Mouse (Mus musculus): ENCODE measurements around the gene Agbl4. TPM values are rescaled to one million over a fixed set of nuclear protein-coding genes. Genes with fewer than 3 reads are reported as not detected.

Agbl4 gene
- total RNA-seq, 2 experiments from 2014 or later: not detected

DNA sequence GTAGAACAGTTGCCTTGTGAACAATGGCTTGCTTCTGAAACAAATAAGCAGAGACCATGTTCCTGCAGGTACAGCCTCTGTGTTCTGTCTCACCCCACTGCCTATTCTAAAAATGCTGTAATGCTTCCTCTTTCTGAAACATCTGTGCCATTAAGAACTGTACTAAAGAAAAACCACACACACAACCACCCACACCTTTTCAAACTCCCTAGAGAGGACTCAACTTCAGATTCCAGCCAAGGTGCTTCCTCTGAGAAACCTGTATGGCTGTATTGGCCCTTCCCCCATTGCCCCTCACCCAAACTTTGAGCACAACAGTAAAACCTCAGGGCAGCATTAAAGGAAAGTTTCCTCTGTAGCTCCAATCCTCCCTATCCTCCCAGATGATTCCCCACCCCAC lies 1002.3 kb downstream of the Agbl4 start:
- DNase-seq: no peak
- H3K27ac ChIP-seq: no peak overlapping the region
- no peak overlapping the region for H3K4me3 ChIP-seq
- no peak for TF ChIP-seq CTCF (IDR thresholded peaks at IDR 0.05)
- intact Hi-C loops (cut with DNase I): no loop called here

DNA sequence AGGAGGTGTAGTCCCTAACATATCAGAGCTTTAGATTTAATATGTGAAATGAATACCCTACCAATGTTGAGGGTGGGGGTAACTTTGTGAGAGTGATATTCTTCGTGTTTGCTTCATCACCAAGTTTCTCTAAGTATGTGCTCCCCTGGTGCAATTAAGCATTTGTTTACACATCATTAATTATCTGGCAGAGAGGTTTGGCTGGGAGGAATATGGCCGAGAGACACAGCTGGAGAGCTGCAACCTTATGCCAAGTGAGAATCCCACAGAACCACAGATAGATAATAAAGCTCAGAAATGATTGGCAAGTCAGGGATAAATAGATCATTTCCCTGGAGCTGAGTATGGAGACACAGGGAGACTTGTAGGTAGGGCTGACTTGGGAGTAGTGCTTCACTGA lies 1003.2 kb downstream of the Agbl4 start:
- TF ChIP-seq CTCF (IDR thresholded peaks at IDR 0.05): no peak
- no peak overlapping the region for H3K27ac ChIP-seq
- DNase-seq: no peak
- intact Hi-C loops (cut with DNase I): no loop called here
- no peak overlapping the region for H3K4me3 ChIP-seq

DNA sequence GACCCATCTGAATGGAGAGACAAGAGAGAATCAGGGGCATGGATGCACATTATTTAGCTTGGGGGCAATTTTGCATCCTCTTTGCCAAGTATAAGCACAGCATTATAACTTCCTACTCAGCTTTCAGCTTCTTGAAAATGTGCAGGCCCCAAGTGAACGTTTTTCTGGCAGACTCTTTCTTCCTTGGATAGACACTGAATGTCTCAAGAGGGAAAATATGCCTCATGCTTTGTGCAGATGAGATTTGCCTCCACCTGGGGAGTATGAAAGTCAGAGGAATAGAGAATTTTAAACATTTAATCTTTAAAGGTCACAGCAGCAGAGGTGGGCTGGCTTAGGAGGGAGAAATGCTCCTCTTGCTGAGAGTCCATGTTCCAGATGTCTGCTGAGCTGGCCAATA lies 1005.8 kb downstream of the Agbl4 start:
- intact Hi-C loops (cut with DNase I): no loop called here
- no peak for TF ChIP-seq CTCF (IDR thresholded peaks at IDR 0.05)
- DNase-seq: no peak
- no peak overlapping the region for H3K27ac ChIP-seq
- H3K4me3 ChIP-seq: no peak overlapping the region

DNA sequence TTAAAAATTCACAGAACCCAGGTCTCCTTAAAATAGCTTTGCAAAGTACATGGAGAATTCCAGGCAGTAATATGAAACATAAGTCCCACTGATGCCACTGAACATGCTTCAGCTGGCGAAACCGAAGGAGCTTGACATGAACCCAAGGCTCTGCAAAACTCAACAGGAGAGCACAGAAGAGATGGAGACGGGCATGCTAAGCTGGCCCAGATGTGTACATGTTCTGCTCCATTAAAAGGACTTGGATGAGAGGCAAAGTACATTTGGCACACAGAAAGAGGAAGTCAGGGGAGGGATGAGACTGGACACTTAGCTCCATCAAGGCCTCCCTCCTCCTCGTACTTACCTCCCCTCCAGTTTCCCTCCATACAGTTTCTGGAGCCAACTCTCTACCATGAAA lies 1013.3 kb downstream of the Agbl4 start:
- H3K4me3 ChIP-seq: no peak overlapping the region
- intact Hi-C loops (cut with DNase I): no loop called here
- H3K27ac ChIP-seq: no peak overlapping the region
- no peak for TF ChIP-seq CTCF (IDR thresholded peaks at IDR 0.05)
- DNase-seq: no peak

DNA sequence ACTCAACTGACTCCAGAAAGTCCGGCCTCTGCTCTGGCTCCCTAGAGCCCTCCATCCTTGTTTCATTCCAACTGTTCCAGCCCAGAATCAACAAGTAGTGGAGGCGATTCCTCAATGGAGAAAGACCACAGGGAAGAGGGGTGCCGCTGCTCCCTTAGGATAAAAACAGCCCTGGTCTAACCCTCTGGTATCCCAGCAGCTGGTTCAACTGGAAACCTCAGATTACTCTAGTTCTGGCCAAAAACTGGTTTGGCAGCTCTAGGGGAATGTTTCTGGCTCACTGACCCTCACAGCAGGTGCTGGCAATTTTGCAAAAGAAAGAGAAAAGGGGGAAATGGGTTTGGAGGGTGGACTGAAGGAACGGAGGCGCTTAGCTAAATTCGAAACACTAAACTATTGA lies 1016.9 kb downstream of the Agbl4 start:
- H3K4me3 ChIP-seq: peak overlapping the region; percentile 87
- intact Hi-C loops (cut with DNase I): no loop called here
- DNase-seq: peak; percentile 22
- H3K27ac ChIP-seq: no peak overlapping the region; the same call in 1 of the 2 replicates
- no peak for TF ChIP-seq CTCF (IDR thresholded peaks at IDR 0.05)

DNA sequence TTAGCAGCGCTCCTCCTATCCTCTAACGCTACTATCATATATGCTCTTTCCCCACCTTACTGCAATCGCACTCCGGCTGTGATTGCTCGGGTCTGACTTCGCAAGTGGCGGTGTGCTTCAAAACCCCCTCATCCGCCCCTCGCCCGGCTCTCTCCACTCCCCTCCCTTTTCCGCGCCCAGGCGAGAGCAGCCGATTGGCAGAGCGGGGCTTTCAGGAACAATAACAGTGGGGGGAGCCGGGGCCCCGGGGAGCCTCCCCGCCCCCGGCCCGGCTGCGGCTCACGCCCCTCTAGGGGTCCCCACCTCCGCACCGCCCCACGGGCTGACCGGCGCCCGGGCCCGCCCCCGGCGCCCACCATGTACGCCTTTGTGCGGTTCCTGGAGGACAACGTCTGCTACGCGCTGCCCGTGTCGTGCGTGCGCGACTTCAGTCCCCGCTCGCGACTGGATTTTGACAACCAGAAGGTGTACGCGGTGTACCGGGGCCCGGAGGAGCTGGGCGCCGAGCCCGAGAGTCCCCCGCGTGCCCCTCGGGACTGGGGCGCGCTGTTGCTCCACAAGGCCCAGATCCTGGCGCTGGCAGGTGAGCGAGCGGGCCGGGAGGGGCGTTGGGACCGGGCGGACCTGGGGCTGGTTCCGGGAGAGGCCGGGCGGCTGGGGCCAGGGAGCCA lies 1017.5 kb downstream of the Agbl4 start, which contains the start of gene Bend5:
Bend5 (plus strand) TSS at position 189 of the 671 bp plus-strand sequence.
- TF ChIP-seq CTCF (IDR thresholded peaks at IDR 0.05): no peak
- Histone ChIP-seq H3K4me3 (peak within 1 kb of the TSS; percentile 87), H3K27ac (peak within 1 kb of the TSS; percentile 63)
- peak; percentile 39 for DNase-seq
- intact Hi-C loops (cut with DNase I): no loop called here

DNA sequence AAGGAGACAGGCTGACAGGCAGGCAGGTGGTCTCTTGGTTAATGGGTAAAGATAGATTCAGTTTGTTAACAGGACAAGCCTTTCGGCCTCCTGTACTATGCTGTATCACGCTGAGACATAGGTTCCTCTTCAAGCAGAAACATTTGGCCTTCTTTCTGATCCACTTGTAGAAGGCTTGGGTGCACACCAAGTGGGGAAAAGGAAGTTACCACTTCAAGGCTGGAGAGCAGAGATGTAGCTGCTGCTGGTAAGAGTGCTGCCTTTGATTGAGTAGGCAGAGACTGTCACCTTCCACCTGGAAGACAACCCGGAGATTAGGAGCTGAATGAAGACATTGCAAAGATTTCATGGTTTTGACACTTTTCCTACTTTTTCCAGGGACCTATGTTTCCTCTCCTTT lies 1018.7 kb downstream of the Agbl4 start:
- Histone ChIP-seq H3K27ac (no peak overlapping the region), H3K4me3 (no peak overlapping the region)
- intact Hi-C loops (cut with DNase I): no loop called here
- TF ChIP-seq CTCF (IDR thresholded peaks at IDR 0.05): no peak
- DNase-seq: no peak

DNA sequence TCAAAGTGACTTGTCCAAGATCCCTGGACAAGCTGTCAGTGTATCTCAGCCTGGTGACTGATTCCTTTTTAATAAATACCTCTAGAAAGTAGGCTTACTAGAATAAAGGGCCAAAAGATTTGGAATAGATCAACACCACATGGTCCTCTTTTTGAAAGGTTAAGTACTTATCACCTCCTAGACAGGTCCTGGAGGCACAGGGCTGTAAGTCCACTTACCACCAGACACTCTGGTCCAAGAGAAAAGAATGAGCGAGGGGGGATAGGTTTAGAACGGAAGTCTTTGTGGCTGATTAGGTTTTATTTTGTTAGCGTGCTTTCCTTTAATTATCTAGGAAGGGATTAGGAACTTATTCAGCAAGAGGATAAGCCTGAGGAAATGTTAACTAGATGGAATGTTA lies 1019.1 kb downstream of the Agbl4 start:
- DNase-seq: no peak
- no peak for TF ChIP-seq CTCF (IDR thresholded peaks at IDR 0.05)
- Histone ChIP-seq H3K4me3 (no peak overlapping the region), H3K27ac (no peak overlapping the region)
- intact Hi-C loops (cut with DNase I): no loop called here

DNA sequence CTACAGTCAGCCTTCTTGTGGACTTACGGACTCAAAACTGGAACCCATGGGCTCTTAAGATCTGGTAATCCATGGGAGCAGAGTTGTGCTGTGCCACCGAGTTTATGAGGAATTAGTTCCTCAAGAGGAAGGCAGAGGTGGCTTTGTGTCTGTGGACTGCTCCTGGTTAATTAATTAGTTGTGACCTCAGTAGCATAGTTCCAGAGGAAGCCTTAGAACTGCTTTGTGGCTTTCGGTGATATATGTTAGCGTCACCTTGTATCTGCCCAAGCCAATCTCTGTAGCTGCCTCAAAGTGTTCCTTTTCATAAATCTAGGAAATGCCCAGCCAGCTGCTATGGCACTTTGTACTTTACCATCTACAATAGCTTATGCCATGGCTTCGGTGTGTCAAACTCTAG lies 1020.3 kb downstream of the Agbl4 start:
- no peak overlapping the region for H3K4me3 ChIP-seq
- DNase-seq: no peak
- intact Hi-C loops (cut with DNase I): no loop called here
- H3K27ac ChIP-seq: no peak overlapping the region
- TF ChIP-seq CTCF (IDR thresholded peaks at IDR 0.05): no peak

DNA sequence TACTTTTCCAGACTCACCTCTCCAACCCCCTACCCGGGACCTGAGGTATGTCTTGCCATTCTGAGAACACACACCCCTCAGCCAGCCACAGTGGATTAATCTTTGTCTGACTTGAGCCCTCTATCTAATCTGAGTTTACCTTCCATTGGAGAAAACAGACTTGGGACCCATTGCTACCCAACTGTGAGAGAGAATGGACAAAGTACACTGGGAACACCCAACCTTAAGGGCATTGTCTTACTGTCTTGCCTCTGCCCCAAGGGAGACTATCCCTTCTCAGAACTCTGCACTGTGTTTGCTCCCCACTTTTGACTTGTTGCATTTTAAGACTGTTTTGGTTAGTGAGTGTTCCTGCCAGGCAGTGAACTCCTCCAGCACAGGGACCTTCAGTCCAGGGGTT lies 1022.0 kb downstream of the Agbl4 start:
- TF ChIP-seq CTCF (IDR thresholded peaks at IDR 0.05): no peak
- DNase-seq: no peak
- Histone ChIP-seq H3K4me3 (no peak overlapping the region), H3K27ac (no peak overlapping the region)
- intact Hi-C loops (cut with DNase I): no loop called here

DNA sequence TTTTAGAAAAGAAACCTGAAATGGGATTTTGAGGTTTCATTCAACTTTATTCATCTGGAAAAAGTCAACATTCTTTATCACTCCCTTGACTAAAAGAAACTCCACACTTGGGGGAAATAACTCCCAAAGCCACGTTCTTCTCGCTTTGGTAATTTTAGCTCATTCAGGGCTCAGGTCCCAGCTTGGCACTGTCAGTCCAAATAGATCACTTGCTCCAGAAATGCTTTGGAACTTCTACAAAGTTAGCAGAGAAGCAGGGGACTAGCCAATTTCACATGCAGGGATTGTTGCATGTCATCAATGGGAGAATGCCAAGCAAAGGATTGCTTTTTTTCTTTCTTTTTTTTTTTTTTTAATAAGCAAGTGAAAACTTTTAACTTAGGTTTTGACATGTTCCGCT lies 1022.6 kb downstream of the Agbl4 start:
- TF ChIP-seq CTCF (IDR thresholded peaks at IDR 0.05): no peak
- peak; percentile 53 for DNase-seq
- no peak overlapping the region for H3K27ac ChIP-seq
- intact Hi-C loops (cut with DNase I): no loop called here
- H3K4me3 ChIP-seq: no peak overlapping the region

DNA sequence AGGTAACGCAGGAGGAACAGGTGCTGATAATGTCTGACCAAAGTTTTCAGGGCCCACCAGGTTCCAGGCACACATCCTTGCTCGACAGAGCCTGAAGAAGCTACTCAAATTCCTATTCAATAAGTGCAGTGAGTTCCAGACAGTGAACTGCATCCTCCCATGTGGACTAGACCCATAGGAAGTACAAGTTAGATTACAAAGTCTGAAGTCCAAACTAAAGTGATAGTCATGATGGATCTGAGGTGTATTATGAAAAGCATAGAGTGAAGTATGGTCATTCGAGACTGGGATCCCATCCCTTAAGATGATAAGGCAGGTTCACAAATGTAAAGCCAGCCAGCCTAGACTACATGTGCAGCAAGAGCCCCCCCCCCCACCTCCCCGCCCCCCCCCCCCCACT lies 1023.5 kb downstream of the Agbl4 start:
- no peak for TF ChIP-seq CTCF (IDR thresholded peaks at IDR 0.05)
- Histone ChIP-seq H3K4me3 (no peak overlapping the region), H3K27ac (no peak overlapping the region)
- DNase-seq: no peak
- intact Hi-C loops (cut with DNase I): no loop called here

DNA sequence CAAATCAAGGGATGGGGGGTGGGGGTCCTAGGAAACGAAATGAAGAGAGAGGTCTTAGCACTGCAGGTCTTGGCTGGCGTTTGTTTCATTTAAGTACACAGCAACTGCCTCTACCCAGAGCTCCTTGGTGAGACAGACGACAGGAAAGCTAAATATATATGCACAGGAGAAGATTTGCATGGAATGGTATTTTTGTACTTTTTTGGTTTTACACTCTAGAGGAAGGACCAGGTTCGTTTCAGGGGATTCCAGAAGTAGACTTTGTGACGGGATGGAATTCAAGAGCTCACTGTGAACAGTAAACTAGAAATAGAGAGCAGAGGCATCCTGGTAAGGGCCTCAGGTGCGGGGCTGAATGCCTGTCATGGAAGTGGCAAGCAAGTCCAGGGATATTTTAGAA lies 1024.3 kb downstream of the Agbl4 start:
- Histone ChIP-seq H3K27ac (no peak overlapping the region), H3K4me3 (no peak overlapping the region)
- intact Hi-C loops (cut with DNase I): no loop called here
- DNase-seq: no peak
- TF ChIP-seq CTCF (IDR thresholded peaks at IDR 0.05): no peak

DNA sequence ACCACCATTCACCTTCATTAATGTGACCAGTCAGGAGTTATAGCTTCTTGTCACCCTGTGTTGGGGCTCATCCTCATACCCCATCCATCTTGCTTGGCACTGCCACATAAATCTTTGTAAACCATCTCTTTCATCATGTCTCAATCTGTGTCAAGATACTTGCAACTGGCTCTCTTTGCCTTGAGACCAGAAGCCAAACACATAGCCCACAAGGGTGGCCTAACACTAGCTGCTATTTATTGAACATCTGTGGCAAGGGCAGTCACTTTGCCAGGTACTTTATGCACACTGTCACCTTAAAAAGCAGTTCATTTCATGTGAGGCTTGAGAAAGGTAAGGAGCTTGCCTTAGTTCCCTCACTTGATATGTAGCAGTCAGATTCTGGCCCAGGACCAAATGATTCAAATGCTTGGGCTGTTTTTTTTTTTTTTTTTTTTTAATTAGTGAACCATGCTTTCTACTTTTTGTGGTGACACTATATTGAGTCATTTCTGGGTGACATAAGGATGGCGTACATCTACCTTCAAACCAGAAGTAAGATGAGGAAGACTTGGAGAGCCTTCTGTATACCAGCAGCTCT lies 1027.0 kb downstream of the Agbl4 start:
- intact Hi-C loops (cut with DNase I): no loop called here
- no peak overlapping the region for H3K4me3 ChIP-seq
- no peak for DNase-seq
- no peak overlapping the region for H3K27ac ChIP-seq
- no peak for TF ChIP-seq CTCF (IDR thresholded peaks at IDR 0.05)
